Mouse (Mus musculus) c-Kit-positive CD71-negative TER-119-negative erythroid progenitor cells, embryonic 14.5 days (primary cell): Measurements from ENCODE around the gene Ctns.

ENCODE experiments used
- DNase-seq: peaks from one replicate; pipeline ENCODE4 v3.0.0-alpha.2; 2013; ENCODE audit warnings: low read depth

Gene Ctns

GRCm38 (mm10) chr11:73193047-73193446 is 5.8 kb downstream of the Ctns start:
- DNase-seq: no peak

DNA sequence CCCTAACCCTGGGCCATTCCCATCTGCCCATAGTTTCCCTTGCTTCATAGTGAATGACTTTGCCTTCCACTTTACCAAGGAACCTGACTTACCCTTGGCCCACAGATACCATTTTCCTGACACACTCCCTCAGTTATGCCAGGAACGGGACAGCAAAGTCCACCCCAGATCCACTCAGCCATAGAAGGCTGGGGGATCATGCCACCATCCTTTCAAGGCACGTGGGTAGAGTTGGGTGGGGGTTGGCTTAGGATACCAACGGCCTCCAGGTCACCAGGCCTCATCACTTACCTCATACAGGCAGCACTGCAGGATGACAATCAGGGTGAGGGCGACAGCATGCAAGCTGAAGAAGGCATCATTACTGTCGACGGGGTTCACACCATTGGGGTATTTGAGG is 11.6 kb downstream of the Ctns start:
- DNase-seq: no peak

DNA sequence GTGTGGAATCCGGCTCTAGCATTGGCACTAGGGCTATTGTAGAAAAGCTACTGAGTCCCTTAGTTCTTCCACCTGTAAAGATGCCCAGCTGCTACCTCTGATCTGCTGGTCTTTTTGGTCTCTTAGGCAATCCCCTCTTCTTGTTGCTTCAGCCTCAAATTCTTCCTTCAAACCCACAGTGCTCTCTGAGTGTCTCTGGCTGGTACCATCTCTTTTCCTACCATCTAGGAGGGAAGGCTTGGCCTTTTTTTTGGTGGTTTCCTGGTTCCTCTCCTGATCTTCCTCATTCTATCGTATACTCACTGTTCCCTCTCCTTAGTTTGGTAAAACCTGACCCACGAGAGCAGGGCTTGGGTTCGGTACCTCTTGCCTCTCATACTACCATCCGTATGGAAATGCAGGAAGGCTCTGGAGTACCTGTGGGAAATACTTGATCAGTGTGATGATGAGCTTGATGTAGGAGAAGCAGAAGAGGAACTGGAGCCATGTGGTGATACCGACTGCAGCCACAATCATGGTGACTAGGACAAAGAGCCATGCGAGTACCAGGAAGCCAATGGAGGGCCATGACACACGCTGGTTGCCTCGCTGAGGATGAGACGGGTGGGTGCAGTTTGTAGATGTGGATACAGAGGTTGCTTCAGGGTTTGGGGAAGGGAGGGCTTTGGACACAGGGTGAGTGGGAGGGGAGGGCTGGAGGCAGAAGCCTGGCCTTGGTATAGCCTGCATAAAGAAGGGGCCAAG is 12.8 kb downstream of the Ctns start:
- no peak for DNase-seq

DNA sequence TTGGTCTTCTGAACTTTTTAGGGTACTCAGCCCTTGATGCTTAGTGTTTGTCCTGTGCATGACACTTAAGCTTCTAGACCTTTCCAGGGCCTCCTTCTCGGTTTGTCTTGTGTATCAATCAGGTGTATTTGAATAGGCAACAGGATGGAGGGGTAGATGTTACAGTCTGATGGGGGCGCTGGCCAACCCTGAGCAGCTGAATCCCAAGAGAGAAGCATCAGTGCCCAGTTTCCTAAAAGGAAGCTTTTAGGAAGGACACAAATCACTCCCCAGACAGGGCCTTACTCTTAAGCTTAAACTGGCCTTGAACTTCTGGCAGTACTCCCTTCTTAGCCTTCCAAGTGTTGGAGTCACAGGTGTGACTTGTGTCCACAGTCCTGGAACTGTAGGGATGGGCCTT is 20.9 kb downstream of the Ctns start:
- DNase-seq: no peak

DNA sequence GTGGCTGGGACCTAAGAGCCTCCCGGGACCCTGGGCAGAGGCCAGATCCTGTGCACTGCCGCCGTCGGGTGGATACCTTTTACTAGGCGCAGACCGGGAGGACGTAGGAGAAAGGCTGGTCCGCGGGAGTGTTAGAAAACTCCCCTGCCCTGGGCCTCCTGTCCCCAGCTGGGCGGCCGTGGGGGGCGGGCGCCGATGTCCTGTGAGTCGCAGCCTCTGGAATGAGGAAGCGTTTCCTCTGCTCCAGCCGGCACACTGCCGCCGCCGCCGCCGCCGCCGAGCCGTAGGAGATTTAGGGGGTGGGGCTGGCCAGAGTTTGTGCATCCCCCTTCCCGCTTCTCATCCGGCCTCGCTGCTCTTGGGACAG is 21.4 kb downstream of the Ctns start:
- DNase-seq: no peak

DNA sequence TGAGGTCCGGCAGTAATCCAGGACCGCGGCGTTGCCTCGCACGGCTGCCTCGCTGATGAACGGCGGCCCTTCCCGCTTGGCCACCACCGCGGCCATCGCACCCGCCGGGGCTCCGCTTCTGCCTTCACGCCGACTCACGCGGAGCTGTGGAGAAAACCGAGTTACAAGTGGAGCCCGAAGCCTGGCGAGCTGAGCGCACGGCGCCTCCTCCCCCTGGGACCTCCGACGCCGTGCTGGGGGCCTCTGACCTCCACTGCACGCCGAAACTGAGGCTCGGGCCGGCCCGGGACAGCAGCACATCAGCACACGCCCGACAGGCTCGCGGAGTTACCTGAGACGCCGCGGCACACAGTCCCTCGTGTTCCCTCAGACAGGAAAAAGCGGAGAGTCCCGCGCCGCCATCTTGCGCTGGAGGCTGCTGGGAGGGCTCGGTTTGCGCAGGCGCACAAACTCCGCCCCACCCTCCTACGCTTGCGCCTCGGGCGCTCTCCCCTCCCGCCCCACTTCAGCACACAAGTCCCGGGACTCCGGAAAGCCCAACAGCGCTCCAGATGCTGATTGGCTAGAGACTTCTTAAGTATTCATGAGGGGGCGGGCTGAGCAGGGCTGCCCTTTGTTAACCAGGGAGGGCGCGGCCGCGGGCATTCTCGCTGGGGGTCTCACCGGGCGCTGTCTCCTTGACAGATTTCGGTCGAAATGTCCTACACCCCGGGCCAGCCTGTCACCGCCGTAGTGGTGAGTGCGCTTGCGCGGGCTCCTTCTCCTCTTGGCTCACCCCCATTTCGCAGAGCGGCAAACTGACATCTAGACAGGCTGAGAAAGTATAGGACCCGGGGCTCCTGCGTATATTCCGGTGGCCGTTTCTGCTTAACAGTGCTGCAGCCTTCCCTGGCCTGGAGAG is 22.0 kb downstream of the Ctns start, which contains the start of the genes Emc6 and Tax1bp3:
Gene Emc6, minus strand, starts transcription at position 430 of the 901 bp plus-strand sequence.
Gene Tax1bp3, plus strand, starts transcription at position 476 of the 901 bp plus-strand sequence.
- peak; percentile 94 for DNase-seq

DNA sequence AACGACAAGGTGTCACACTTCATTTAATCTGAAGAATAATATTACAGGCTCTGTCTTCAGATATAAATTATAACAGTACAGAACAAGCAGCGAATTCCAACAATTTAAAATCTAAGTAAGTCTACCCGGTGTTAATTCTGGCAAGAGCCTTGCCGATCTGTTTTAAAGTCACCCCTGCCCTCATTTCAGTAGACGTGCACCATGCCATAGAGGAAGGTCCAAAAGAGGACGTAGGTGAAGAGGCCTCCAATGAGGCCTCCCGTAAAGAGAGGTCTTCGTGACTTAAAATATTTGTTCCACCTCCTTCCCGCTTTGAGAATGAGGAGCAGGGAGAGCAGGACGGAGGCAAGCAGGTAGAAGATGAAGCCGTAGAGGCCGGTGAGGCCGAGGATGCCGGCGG is 22.7 kb downstream of the Ctns start:
- no peak for DNase-seq

GRCm38 (mm10) chr11:73175612-73176011 is 23.2 kb downstream of the Ctns start:
- DNase-seq: no peak

DNA sequence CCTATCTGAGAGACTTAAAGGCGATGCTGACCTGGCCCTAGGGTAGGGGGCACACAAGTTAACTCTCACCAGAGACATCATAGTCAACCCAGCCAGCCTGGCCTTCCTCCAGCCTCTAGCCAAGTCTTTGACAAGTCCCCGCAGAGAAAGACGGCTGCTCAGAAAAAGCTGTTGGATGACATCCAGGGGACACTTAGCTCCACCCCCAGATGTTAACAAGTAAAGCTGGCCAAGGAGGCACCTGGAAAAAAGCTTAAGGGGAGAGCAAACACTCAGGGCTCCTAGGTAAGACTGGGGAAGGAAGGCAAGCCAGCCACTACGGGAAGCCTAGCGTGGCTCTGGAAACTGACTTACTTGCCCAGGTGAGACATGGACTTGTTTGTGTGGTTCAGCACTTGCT is 26.7 kb downstream of the Ctns start:
- DNase-seq: no peak

DNA sequence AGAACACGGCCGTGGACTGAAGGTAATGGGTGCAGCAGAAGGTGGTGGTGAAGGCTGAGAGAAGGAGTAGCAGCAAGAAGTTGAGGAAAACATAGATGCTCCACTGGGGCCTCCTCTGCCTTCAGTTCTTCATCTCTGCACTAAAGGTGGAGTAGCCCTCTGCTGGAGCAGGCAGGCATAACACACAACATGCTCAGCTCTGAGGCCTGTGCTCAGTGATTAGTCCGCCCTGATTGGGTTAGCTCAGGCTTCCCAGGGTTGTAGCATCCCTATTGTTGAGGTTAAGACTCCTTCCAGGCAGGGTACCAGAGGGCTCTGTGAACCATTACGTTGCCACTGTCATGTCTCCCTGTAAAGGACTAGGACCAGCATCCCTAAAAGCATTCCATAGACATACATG is 29.6 kb downstream of the Ctns start:
- peak; percentile 60 for DNase-seq

DNA sequence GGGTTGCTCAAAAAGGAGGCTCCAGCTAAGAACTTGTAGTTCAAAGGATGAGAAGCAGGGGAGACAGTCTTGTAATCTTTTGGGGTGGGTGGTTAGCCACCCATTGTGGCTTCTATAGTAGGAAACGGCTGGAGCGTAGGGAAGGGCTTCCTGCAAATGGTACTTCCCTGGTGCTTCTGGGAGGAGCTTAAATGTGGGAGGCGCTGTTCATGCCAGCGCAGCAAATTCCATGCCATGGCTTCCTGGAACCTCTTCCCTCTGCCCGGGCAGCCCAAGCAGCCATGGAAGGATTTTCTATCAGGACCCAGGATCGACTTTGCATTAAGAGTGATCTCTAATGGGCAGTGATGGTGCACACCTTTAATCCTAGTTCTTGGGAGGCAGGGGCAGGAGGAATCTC is 30.3 kb downstream of the Ctns start:
- no peak for DNase-seq

- no peak for DNase-seq
Observed at GRCm38 (mm10) chr11:73168071-73168470, 30.8 kb downstream of the Ctns start.

GRCm38 (mm10) chr11:73162284-73162683 is 36.6 kb downstream of the Ctns start:
- no peak for DNase-seq

- no peak for DNase-seq
Observed at GRCm38 (mm10) chr11:73161616-73162015, 37.2 kb downstream of the Ctns start.

DNA sequence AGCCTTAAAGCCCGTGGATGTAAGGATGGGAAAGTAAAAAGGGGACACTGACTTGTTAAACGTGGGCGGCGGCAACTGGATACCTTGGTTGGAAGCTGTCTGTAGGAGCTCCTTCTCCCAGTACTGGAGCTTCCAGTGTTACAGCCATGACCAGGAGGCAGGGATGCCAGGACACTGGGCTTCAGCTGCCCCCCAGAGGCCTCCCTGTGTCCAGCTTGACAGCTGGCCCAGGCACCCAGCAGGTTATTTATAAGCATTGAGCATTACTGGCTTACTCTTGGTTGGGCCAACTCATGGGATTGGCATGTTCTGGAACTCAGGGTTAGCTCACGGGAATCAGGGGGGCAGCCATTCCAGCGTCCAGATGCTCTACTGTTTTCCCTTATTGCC is 38.0 kb downstream of the Ctns start:
- DNase-seq: no peak

GRCm38 (mm10) chr11:73159957-73160810 is 38.7 kb downstream of the Ctns start, which contains the start of gene P2rx5:
Gene P2rx5 (plus strand): TSS chr11:73160421.
- no peak for DNase-seq

- no peak for DNase-seq
Observed at GRCm38 (mm10) chr11:73155071-73155470, 43.8 kb downstream of the Ctns start.

GRCm38 (mm10) chr11:73148209-73148608 is 50.6 kb downstream of the Ctns start:
- no peak for DNase-seq

- no peak for DNase-seq
Observed at GRCm38 (mm10) chr11:73146975-73147365, 51.9 kb downstream of the Ctns start.

DNA sequence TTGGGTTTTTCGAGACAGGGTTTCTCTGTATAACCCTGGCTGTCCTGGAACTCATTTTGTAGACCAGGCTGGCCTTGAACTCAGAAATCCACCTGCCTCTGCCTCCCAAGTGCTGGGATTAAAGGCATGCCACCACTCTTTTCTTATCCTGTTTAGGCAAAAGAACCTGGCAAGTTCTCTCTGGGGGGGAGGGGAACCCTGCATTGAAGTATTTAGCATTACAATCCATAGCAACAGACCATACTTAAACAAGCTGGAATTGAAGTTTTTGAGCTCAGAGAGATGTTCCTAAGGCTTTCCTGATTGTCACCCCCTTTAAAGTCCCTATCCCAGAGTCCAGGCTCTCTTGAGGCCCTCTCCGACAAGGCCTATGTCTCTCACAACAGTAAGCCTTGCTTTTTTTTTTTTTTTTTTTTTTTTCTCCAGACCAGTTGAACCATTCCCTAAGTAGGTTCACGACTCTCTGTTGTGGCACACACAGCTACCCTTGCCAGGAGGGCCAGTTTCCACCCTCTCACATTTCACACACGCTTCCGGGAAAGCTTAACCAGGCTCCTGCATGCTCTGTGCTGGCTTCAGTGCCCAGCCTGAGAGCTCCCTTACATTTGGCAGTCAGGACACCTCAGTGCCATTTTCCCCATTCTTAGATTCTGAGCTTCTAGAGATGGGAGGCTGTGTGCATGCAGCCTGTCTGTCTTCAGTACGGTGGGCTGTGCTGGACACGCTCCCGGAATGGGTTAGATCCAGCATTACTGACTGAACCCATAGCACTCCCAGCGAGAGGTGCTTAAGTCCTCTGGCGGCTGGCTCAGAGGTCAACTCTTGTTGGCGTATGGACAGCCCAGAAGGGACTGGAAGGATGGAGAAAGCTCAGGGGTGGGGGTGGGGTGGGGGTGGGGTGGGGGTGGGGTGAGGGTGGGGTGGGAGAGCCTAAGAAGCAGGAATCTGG is 52.5 kb downstream of the Ctns start:
- DNase-seq: no peak

- DNase-seq: no peak
Observed at GRCm38 (mm10) chr11:73144261-73144681, 54.6 kb downstream of the Ctns start.
